Mouse (Mus musculus) heart, embryonic 14.5 days (tissue): ENCODE measurements at regions not wholly inside any gene's neighbourhood (a gene's known extent, or its start where the extent isn't known, plus 50 kb on each side); places are given as distances from the start of the nearest gene placed in this dataset. TPM values are rescaled to one million over a fixed set of nuclear protein-coding genes. Genes with fewer than 3 reads are reported as not detected.
A peak's percentile ranks its signal among the peaks of the same experiment; 100 is the strongest.

ENCODE experiments used
- microRNA counts: library from miRNA; unstranded; fragments of <30 nt; microRNA quantifications from one replicate; lab custom pipeline; 2016
- microRNA-seq: library from miRNA; unstranded; fragments of <30 nt; microRNA quantifications from one replicate; pipeline ENCODE4, GENCODE M21; 2016

MicroRNA genes in the stretch of these regions (microRNA counts, 519-probe panel; counts per million panel counts)
- 322 counts per million, percentile 70 among the panel's probes with 10 or more counts for microRNA mmu-miR-135a (lab: Ali Mortazavi, UCI)

Small RNA genes lying in the stretch of these regions (microRNA-seq; reads per million reads assigned to microRNA genes)
- not detected for gene Gm22582
- gene Mir1251 = 1.7 reads per million
- 1.4 reads per million for gene Mir135a-2
